Mouse (Mus musculus) heart, postnatal 10 days (tissue): ENCODE measurements around the gene Ralgapb. TPM values are rescaled to one million over a fixed set of nuclear protein-coding genes. Genes with fewer than 3 reads are reported as not detected.
"Not testable (repeated sequence)": the region's sequence is repeated elsewhere in the genome, so short reads cannot be mapped to it uniquely, and the experiment has no call there.

Experiments used
- DNase-seq, 2 experiments: peaks; one replicate each; pipeline ENCODE4 v3.0.0; 2021
- intact Hi-C: fragments of 180-260 bp; cut with DNase I; formaldehyde crosslinking; loops from one replicate; pipeline ENCODE4 v1.15.1; 2025
- total RNA-seq, 2 experiments: library from RNA; stranded (reverse); gene quantifications; 2 replicates each; pipeline ENCODE4 v1.2.3; 2021

Gene Ralgapb
- total RNA-seq, 2 experiments from 2014 or later = 30.5 to 33.3 TPM

- DNase-seq, intact Hi-C loops: not testable (repeated sequence)
Observed at GRCm38 (mm10) chr2:158397140-158397539, 12.5 kb upstream of the Ralgapb start.

GRCm38 (mm10) chr2:158402915-158403314 is 6.7 kb upstream of the Ralgapb start:
- intact Hi-C loops = no loop called here
- DNase-seq = no peak

GRCm38 (mm10) chr2:158408997-158409594 is 552 bp upstream of the Ralgapb start:
- intact Hi-C loops = no loop called here

GRCm38 (mm10) chr2:158410022-158411014 is 670 bp downstream of the Ralgapb start:
- DNase-seq = peak; percentile 36 to 50

More at GRCm38 (mm10) chr2:158408997-158409594, 552 bp upstream of the Ralgapb start:
- DNase-seq = no peak

GRCm38 (mm10) chr2:158413240-158413639 is 3.6 kb downstream of the Ralgapb start:
- no peak for DNase-seq
- intact Hi-C loops = no loop called here

More at GRCm38 (mm10) chr2:158410022-158411014, 670 bp downstream of the Ralgapb start:
- intact Hi-C loops = no loop called here

- intact Hi-C loops = no loop called here
- DNase-seq = no peak
Observed at GRCm38 (mm10) chr2:158415826-158416225, 6.2 kb downstream of the Ralgapb start.

GRCm38 (mm10) chr2:158418663-158419062 is 9.0 kb downstream of the Ralgapb start:
- intact Hi-C loops = no loop called here
- DNase-seq = no peak

GRCm38 (mm10) chr2:158445814-158446213 is 36.2 kb downstream of the Ralgapb start:
- intact Hi-C loops = no loop called here
- no peak for DNase-seq

- intact Hi-C loops = no loop called here
- DNase-seq = no peak
Observed at GRCm38 (mm10) chr2:158449845-158450244, 40.2 kb downstream of the Ralgapb start.

GRCm38 (mm10) chr2:158456451-158456850 is 46.8 kb downstream of the Ralgapb start:
- DNase-seq = no peak
- intact Hi-C loops = no loop called here

- intact Hi-C loops = no loop called here
- no peak for DNase-seq
Observed at GRCm38 (mm10) chr2:158457610-158458009, 48.0 kb downstream of the Ralgapb start.

GRCm38 (mm10) chr2:158462450-158462849 is 52.8 kb downstream of the Ralgapb start:
- intact Hi-C loops = no loop called here
- no peak for DNase-seq

GRCm38 (mm10) chr2:158474159-158474558 is 64.5 kb downstream of the Ralgapb start:
- intact Hi-C loops = no loop called here
- no peak for DNase-seq

GRCm38 (mm10) chr2:158477640-158478039 is 68.0 kb downstream of the Ralgapb start:
- intact Hi-C loops = no loop called here
- no peak for DNase-seq

GRCm38 (mm10) chr2:158498457-158498856 is 88.8 kb downstream of the Ralgapb start:
- intact Hi-C loops = no loop called here
- DNase-seq = no peak

GRCm38 (mm10) chr2:158501836-158502812 is 92.5 kb downstream of the Ralgapb start, which contains the start of gene Adig:
Gene Adig (plus strand): TSS chr2:158502612.
- intact Hi-C loops = no loop called here
- DNase-seq = no peak

- intact Hi-C loops = no loop called here
- no peak for DNase-seq
Observed at GRCm38 (mm10) chr2:158503226-158503625, 93.6 kb downstream of the Ralgapb start.

GRCm38 (mm10) chr2:158503671-158504070 is 94.0 kb downstream of the Ralgapb start:
- peak; percentile 23 to 46 for DNase-seq
- intact Hi-C loops = no loop called here

- intact Hi-C loops = no loop called here
- no peak for DNase-seq
Observed at GRCm38 (mm10) chr2:158506475-158506874, 96.8 kb downstream of the Ralgapb start.

GRCm38 (mm10) chr2:158507046-158507445 is 97.4 kb downstream of the Ralgapb start:
- intact Hi-C loops = no loop called here
- no peak for DNase-seq
